Mouse (Mus musculus) C2C12 (cell line): Measurements from ENCODE around the gene Mob1b.

Source experiments
- CTCF ChIP-seq: IDR thresholded peaks from one replicate; pipeline ENCODE4 v1.5.1; 2011; ENCODE audit not compliant: control insufficient read depth, insufficient read depth, insufficient read length
- MAX ChIP-seq: IDR thresholded peaks from one replicate; pipeline ENCODE4 v1.6.1; 2011; ENCODE audit warnings: mild to moderate bottlenecking, control low read depth
- MYOD1 ChIP-seq: IDR thresholded peaks from one replicate; pipeline ENCODE4 v1.6.1; 2011; ENCODE audit warnings: low read depth; ENCODE audit not compliant: control insufficient read depth, insufficient read length
- MYOG ChIP-seq: IDR thresholded peaks from one replicate; pipeline ENCODE4 v1.6.1; 2011; ENCODE audit not compliant: control insufficient read depth, insufficient read length; ENCODE audit errors: extremely low read depth
- USF1 ChIP-seq: IDR thresholded peaks from one replicate; pipeline ENCODE4 v1.6.1; 2011; ENCODE audit warnings: low read depth, mild to moderate bottlenecking, control low read depth, moderate library complexity

GRCm38 (mm10) chr5:88721565-88722212 is 1.0 kb downstream of the Mob1b start:
- TF ChIP-seq CTCF (no peak), MYOG (no peak), USF1 (no peak), MYOD1 (no peak), MAX (no peak)
